Mouse (Mus musculus) kidney, embryonic 16.5 days (tissue): Measurements from ENCODE around the gene Iqgap1. TPM values are rescaled to one million over a fixed set of nuclear protein-coding genes. Genes with fewer than 3 reads are reported as not detected.

Experiments
- ATAC-seq: fragments of 200-750 bp; cut with Nextera tagmentation; 2 replicates; pipeline ENCODE4 v1.8.0; 2017; ENCODE audit warnings: moderate TSS enrichment; ENCODE audit not compliant: low FRiP score, low TSS enrichment
- H3K27ac ChIP-seq: fragments of 300-500 bp; sonication (generic); 2 replicates; pipeline ENCODE4 v1.5.1; 2014; ENCODE audit warnings: low read length
- H3K27me3 ChIP-seq: fragments of 300-500 bp; sonication (generic); 2 replicates; pipeline ENCODE4 v1.6.1; 2014; ENCODE audit warnings: low read length, control low read depth, mixed read lengths; ENCODE audit not compliant: insufficient read depth
- H3K36me3 ChIP-seq: fragments of 300-500 bp; sonication (generic); 2 replicates; pipeline ENCODE4 v1.6.1; 2014; ENCODE audit warnings: low read length, control low read depth, mixed read lengths; ENCODE audit not compliant: insufficient read depth
- H3K4me1 ChIP-seq: fragments of 300-500 bp; sonication (generic); 2 replicates; pipeline ENCODE4 v1.6.1; 2014; ENCODE audit warnings: low read length, control low read depth, mixed read lengths; ENCODE audit not compliant: insufficient read depth
- H3K4me2 ChIP-seq: fragments of 300-500 bp; sonication (generic); replicated peaks from 2 replicates; pipeline ENCODE4 v1.6.1; 2014; ENCODE audit warnings: low read depth, low read length
- H3K4me3 ChIP-seq: fragments of 300-500 bp; sonication (generic); 2 replicates; pipeline ENCODE4 v1.5.1; 2014; ENCODE audit warnings: mild to moderate bottlenecking, low read length
- H3K9ac ChIP-seq: fragments of 300-500 bp; sonication (generic); replicated peaks from 2 replicates; pipeline ENCODE4 v1.6.1; 2014; ENCODE audit warnings: low read length
- H3K9me3 ChIP-seq: fragments of 300-500 bp; sonication (generic); 2 replicates; pipeline ENCODE4 v1.6.1; 2016; ENCODE audit warnings: low read length, control low read depth
- WGBS: fragments of 180-500 bp; shearing (Covaris S2); extraction: QIAGEN DNeasy Blood & Tissue Kit; methylation state at CpG from one replicate; pipeline ENCODE4 v1.1.7; 2014; 5-methylcytosine and 5-hydroxymethylcytosine counted together
- polyA plus RNA-seq: library from polyadenylated mRNA; unstranded; fragments of >200 nt; fragmentation: Nextera tagmentation; extraction: Ambion mirVana; gene quantifications from 2 replicates; pipeline ENCODE4 v1.2.1, GENCODE M21; 2015

Iqgap1 gene
- polyA plus RNA-seq, 1 experiment from 2014 or later, result 97.7 TPM

DNA sequence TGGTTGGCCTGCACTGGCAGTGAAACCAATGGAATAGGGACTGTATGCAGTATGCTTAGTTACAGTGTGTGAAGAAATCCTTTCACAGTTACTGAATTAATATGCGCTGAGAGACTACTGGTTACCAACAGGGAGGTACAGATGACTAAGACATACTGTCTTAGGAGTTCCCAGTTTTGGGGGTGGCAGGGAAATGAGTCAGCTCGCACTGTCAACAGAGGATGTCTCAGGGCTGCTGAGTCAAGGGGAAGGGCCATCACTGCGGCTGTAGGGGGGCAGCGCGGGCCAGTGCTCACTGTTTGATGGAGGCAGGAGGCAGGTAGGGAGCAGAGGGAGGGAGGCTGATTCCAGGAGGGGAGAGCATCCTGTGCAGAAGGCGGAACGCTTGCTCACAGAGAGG lies 110.5 kb downstream of the Iqgap1 start:
- no peak overlapping the region for H3K27ac ChIP-seq
- no peaks in the 10 kb centered on the region for H3K4me1 ChIP-seq
- peaks cover 45% of the 10 kb centered on the region for H3K36me3 ChIP-seq
- H3K4me3 ChIP-seq, result no peak overlapping the region
- WGBS, result 77% methylated on average over 7 of the region's 7 CpGs
- no peaks in the 10 kb centered on the region for H3K9me3 ChIP-seq
- H3K9ac ChIP-seq, result no peak overlapping the region
- peak; percentile 19; the same call in 1 of the 2 replicates for ATAC-seq
- H3K4me2 ChIP-seq, result no peak overlapping the region
- H3K27me3 ChIP-seq, result no peaks in the 10 kb centered on the region

- no peaks in the 10 kb centered on the region for H3K27me3 ChIP-seq
- WGBS, result 44% methylated on average over 8 of the region's 8 CpGs
- no peak overlapping the region for H3K27ac ChIP-seq
- no peaks in the 10 kb centered on the region for H3K4me1 ChIP-seq
- no peak overlapping the region for H3K4me3 ChIP-seq
- H3K4me2 ChIP-seq, result no peak overlapping the region
- ATAC-seq, result no peak
- no peak overlapping the region for H3K9ac ChIP-seq
- peaks cover 17% of the 10 kb centered on the region for H3K36me3 ChIP-seq
- no peaks in the 10 kb centered on the region for H3K9me3 ChIP-seq
These were observed 114.3 kb downstream of the Iqgap1 start for GRCm38 (mm10) chr7:80711496-80711895.

DNA sequence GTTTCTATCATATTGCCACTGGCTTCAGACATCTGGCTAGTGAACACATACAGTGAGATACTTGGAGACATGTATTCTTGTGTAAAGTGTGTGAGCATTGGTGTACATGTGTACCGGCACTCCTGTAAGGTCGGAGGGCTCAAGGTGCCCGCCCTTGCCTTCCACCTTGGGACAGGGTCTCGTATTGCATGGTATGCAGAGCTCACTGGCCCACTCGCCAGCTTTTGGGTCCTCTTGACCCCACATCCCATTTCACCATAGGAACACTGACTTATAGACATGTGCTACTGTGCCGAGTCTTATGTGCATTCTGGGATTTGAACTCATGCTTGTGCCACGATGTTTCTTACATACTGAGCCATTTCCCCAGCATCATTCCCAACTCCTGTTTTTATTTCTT lies 115.4 kb downstream of the Iqgap1 start:
- no peak for ATAC-seq
- no peak overlapping the region for H3K4me3 ChIP-seq
- H3K9ac ChIP-seq, result no peak overlapping the region
- WGBS, result 90% methylated on average over 7 of the region's 7 CpGs
- no peaks in the 10 kb centered on the region for H3K9me3 ChIP-seq
- no peak overlapping the region for H3K4me2 ChIP-seq
- H3K36me3 ChIP-seq, result peaks cover 7% of the 10 kb centered on the region
- no peaks in the 10 kb centered on the region for H3K4me1 ChIP-seq
- H3K27me3 ChIP-seq, result no peaks in the 10 kb centered on the region
- H3K27ac ChIP-seq, result no peak overlapping the region

DNA sequence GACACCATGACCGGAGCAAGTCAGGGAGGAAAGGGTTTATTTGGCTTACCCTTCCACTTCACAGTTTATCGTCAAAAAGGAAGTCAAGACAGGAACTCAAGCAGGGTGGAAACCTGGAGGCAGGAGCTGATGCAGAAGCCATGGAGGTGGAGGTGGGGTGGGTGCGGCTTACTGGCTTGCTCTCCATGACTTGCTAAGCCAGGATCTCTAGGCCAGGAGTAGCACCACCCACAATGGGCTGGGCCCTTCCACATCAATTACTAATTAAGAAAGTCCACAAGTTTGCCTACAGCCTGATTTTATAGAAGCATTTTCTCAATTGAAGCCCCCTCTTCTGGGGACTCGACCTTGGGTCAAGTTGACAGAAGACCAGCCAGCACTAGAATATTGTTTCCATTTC lies 121.7 kb downstream of the Iqgap1 start:
- WGBS, result 81% methylated on average over 4 of the region's 4 CpGs
- Histone ChIP-seq H3K27ac (no peak overlapping the region), H3K9me3 (no peaks in the 10 kb centered on the region), H3K4me3 (no peak overlapping the region), H3K4me2 (no peak overlapping the region), H3K27me3 (no peaks in the 10 kb centered on the region), H3K36me3 (no peaks in the 10 kb centered on the region), H3K4me1 (no peaks in the 10 kb centered on the region), H3K9ac (no peak overlapping the region)
- ATAC-seq, result no peak

DNA sequence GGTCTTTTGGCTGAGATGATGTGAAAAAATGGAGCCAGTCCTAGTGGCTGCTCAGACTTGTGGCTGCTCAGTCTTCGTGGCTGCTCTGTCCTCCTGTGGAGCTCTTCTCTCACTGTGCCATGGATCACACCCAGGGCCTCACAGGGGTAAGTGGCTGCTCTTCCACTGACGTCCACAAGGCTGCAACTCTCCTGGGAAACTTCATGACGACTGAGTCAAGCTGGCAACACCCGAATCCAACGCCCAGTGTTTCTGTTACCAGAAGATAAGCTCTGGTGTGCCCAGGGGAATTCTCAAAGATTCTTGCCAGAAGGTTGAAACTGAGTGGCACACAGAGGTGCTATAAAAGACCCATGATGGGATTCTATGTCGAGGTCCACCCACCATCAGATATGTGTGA lies 123.3 kb downstream of the Iqgap1 start:
- H3K9me3 ChIP-seq, result no peaks in the 10 kb centered on the region
- no peaks in the 10 kb centered on the region for H3K36me3 ChIP-seq
- H3K4me1 ChIP-seq, result no peaks in the 10 kb centered on the region
- no peak overlapping the region for H3K9ac ChIP-seq
- no peak overlapping the region for H3K4me3 ChIP-seq
- no peak overlapping the region for H3K27ac ChIP-seq
- no peaks in the 10 kb centered on the region for H3K27me3 ChIP-seq
- 70% methylated on average over 6 of the region's 6 CpGs for WGBS
- no peak overlapping the region for H3K4me2 ChIP-seq
- no peak for ATAC-seq

DNA sequence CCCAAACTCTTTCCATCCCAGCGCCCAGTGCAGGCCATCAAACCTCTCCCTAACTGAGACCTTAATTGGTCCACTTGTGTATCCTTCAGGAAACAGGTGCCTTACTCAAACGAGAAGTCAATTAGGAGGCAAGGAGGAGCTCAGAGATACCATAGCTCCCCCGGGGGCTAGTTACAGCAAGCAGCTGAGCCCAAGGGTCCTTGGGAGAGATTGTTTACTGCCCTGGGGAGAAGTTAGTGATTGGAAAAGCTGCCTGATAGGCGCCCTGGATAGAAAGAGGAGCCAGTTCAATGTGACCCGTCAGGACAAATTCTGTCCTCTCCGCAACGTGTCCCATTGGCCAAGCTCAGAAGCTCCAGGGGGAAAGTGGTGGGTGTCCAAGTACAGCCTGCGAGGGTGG lies 126.1 kb downstream of the Iqgap1 start:
- Histone ChIP-seq H3K4me3 (no peak overlapping the region), H3K9ac (no peak overlapping the region), H3K4me2 (no peak overlapping the region), H3K9me3 (no peaks in the 10 kb centered on the region), H3K4me1 (no peaks in the 10 kb centered on the region; the same call in 1 of the 2 replicates), H3K27me3 (no peaks in the 10 kb centered on the region), H3K36me3 (no peaks in the 10 kb centered on the region), H3K27ac (no peak overlapping the region)
- 58% methylated on average over 8 of the region's 8 CpGs for WGBS
- ATAC-seq, result no peak

DNA sequence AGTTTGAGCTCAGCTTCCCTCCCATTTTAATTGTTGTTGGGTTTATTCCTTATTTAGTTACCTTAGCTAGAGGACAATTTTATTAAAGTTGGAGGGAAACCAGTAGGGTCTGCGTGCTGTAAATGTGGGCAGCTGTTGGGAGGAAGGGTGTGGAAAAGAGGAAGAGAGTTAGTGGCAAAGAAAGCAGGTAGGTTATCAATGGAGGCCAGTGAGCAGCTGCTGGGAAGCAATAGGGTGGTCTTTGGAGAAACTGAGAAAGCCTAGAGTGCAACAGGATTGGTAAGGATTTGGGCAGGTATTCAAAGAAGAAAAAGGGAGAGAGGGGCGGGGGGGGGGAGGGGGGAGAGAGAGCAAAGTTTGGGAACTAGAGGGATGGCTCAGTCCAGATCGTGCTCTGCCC lies 126.8 kb downstream of the Iqgap1 start:
- Histone ChIP-seq H3K27ac (no peak overlapping the region), H3K4me1 (no peaks in the 10 kb centered on the region; the same call in 1 of the 2 replicates), H3K36me3 (no peaks in the 10 kb centered on the region), H3K9ac (no peak overlapping the region), H3K4me3 (no peak overlapping the region), H3K9me3 (no peaks in the 10 kb centered on the region), H3K27me3 (no peaks in the 10 kb centered on the region), H3K4me2 (no peak overlapping the region)
- WGBS, result 72% methylated on average over 3 of the region's 3 CpGs
- ATAC-seq, result no peak

DNA sequence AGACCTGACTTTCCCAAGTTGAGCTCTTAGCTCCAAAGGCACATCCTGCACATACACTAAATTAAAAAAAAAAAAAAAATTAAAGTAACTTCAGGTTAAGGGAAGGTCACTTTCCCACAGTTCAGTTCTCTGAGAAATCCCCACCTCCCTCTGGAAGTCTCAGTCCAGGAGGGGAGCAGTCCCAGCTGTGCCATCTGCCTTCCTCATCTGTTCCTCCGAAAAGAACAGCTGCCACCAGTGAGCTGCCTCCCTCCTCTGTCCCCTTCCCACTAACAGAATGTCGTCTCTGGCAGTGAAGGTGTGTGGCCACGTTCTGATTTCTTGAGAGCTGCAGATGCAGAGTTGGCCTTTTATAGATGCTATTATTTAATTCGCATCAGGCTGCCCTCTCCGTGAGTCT lies 127.9 kb downstream of the Iqgap1 start:
- WGBS, result 74% methylated on average over 5 of the region's 5 CpGs
- no peak for ATAC-seq
- Histone ChIP-seq H3K4me1 (no peaks in the 10 kb centered on the region; the same call in 1 of the 2 replicates), H3K27me3 (no peaks in the 10 kb centered on the region), H3K36me3 (no peaks in the 10 kb centered on the region), H3K9me3 (no peaks in the 10 kb centered on the region), H3K4me2 (no peak overlapping the region), H3K27ac (no peak overlapping the region), H3K4me3 (no peak overlapping the region), H3K9ac (no peak overlapping the region)

GRCm38 (mm10) chr7:80696903-80697302 lies 128.9 kb downstream of the Iqgap1 start:
- H3K36me3 ChIP-seq, result no peaks in the 10 kb centered on the region
- no peak overlapping the region for H3K9ac ChIP-seq
- H3K4me2 ChIP-seq, result no peak overlapping the region
- 34% methylated on average over 4 of the region's 4 CpGs for WGBS
- no peaks in the 10 kb centered on the region for H3K9me3 ChIP-seq
- H3K4me3 ChIP-seq, result no peak overlapping the region
- no peaks in the 10 kb centered on the region; the same call in 1 of the 2 replicates for H3K4me1 ChIP-seq
- no peaks in the 10 kb centered on the region for H3K27me3 ChIP-seq
- no peak overlapping the region for H3K27ac ChIP-seq
- no peak for ATAC-seq

DNA sequence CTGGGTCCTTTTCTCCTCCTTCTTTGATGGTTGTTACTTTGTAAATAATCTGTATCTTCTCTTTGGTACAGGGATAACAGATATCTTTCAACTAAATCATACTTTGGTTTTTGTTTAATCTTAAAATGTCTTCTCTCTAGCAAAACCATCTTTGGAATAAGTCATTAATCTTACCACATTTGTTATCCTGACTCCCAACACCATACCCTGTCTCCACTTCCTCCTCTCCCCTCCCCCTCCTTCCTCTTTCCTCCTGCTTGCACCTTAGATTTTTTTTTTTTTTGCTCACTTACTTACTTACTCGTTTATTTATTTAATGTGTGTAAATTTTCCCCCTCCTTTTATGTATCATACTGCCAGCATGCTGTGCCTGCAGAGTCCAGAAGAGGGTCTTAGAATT lies 129.4 kb downstream of the Iqgap1 start:
- WGBS, result 25% methylated on average over 1 of the region's 1 CpGs
- H3K9me3 ChIP-seq, result no peaks in the 10 kb centered on the region
- H3K4me3 ChIP-seq, result no peak overlapping the region
- no peaks in the 10 kb centered on the region for H3K27me3 ChIP-seq
- ATAC-seq, result no peak
- H3K4me2 ChIP-seq, result no peak overlapping the region
- no peak overlapping the region for H3K9ac ChIP-seq
- no peaks in the 10 kb centered on the region for H3K36me3 ChIP-seq
- H3K4me1 ChIP-seq, result no peaks in the 10 kb centered on the region; the same call in 1 of the 2 replicates
- H3K27ac ChIP-seq, result no peak overlapping the region

GRCm38 (mm10) chr7:80692472-80692871 lies 133.3 kb downstream of the Iqgap1 start:
- H3K27ac ChIP-seq, result no peak overlapping the region
- WGBS, result 90% methylated on average over 9 of the region's 9 CpGs

More at GRCm38 (mm10) chr7:80692472-80692871, 133.3 kb downstream of the Iqgap1 start:
- Histone ChIP-seq H3K4me3 (no peak overlapping the region), H3K36me3 (no peaks in the 10 kb centered on the region), H3K4me2 (no peak overlapping the region), H3K27me3 (no peaks in the 10 kb centered on the region), H3K9ac (no peak overlapping the region), H3K9me3 (no peaks in the 10 kb centered on the region), H3K4me1 (peaks cover 10% of the 10 kb centered on the region)
- ATAC-seq, result no peak
